Mouse (Mus musculus): Measurements from ENCODE around the gene Gm3696.
"Not testable (repeated sequence)": the region's sequence is repeated elsewhere in the genome, so short reads cannot be mapped to it uniquely, and the experiment has no call there.

Gene Gm3696

DNA sequence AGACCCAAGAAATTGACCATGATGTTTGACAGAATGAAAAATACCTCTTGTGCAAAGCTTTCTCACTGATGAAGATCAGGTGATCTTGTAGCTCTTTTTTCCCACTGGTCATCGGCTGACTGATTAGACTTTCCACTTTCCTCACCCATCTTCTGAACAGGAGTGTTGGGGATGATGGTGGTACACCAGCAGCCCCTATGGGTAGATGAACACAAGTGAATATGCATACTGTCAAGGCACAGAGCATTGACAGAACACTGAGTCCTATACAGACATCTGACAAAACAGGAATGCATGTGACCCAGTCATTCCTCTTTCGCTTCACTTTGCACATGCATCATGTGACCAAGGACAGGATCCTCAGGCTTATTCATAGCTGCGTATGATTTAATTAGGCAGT, at the start of gene Gm3696:
Gene Gm3696 (minus strand): TSS at position 101 of the 400 bp plus-strand sequence.
- not testable (repeated sequence) for DNase-seq

DNA sequence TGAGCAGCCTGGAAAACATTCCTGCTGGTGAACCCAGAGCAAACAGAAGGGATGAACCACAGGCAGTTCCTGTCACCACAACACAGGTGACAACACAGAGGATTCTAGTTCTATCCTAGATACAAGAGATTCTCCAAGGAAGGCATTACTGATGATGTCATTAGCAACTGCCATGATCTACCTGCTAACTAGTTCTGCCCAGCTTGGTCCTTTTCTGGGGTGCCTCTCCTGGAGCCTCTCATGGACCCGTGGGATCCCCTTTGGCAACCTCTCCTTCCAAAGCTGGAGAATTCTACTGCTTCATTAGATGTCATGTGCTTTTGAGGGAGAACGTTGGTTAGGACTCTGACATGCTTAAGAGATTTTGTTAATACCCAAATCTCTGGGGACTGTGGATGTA, 24.9 kb upstream of the Gm3696 start, which contains the start of gene Gm6676:
Gene Gm6676 (minus strand): TSS at position 101 of the 400 bp plus-strand sequence.
- DNase-seq, result not testable (repeated sequence)

DNA sequence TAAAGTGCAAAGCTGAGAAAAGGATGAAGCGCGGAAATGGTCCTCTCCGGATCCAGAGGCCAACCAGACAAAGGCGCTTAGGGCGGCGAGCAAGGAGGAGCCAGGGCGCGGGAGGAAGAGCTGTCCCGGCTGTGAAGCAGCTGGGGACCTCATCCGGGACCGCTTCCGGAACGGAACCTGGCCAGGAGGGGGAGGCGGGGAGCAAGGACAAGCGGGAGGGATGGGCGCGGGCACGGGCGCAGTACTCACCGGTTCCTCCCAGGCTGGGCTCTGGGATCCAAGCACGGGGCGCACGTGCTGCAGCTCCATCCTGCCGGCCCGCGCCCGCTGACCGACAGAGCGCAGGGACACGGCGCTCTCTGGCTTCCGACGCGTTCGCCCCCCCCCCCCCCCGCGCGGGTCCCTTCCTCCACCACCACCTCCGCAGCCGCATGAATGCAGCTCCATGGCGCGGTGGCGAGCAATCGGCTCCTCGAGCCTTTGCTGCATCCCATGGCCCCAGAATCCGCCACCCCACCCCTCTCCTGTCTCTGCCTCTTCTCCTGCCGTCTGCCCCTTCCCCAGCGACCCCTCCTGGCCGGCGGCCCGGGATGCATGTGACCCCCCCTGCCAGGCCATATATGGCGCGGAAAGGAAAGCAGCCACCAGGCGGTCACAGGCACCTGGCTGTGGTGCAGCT, 4.8 kb upstream of the Gm3696 start:
- peak; percentile 5 to 6 for DNase-seq

DNA sequence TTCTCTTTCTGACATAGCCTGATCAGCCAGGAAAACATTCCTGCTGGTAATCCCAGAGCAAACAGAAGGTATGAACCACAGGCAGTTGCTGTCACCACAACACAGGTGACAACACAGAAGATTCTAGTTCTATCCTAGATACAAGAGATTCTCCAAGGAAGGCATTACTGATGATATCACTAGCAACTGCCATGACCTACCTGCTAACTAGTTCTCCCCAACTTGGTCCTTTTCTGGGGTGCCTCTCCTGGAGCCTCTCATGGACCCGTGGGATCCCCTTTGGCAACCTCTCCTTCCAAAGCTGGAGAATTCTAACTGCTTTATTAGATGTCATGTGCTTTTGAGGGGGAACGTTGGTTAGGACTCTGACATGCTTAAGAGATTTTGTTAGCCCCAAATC, 55.6 kb downstream of the Gm3696 start, which contains the start of gene Gm3685:
Gene Gm3685 (minus strand): TSS at position 101 of the 400 bp plus-strand sequence.
- DNase-seq, result not testable (repeated sequence)
